Mouse (Mus musculus): ENCODE results near the gene Pak1.

DNA sequence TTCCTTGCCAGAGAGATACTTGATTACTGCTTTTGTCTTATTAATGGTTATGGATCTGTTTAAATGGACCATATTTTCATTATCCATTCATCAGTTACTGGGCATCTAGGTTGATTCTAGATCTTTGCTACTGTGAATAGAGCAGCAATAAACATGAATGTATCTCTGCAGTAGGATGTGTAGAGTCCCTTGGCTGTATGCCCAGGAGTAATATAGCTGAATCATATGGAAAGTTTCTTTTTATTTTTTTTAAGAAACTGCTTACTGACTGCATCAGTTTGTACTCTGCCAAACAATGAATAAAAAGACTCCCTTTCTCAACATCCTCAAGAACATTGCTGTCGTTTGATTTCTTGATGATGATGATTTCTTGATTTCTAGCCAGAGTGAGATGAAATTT, 137.5 kb downstream of the Pak1 start:
- TF ChIP-seq CTCF (IDR thresholded peaks at IDR 0.05; ENCODE audit: borderline replicate concordance, insufficient read depth, low read length) (no peak), POLR2A (IDR thresholded peaks at IDR 0.05; ENCODE audit: low read depth, low read length) (no peak)

All from embryonic fibroblast, embryonic 13.5 days (primary cell).